ENCODE assay signal across 8 mouse cellular contexts in genomic region chr6:109150023-109150911, GRCm38 (mm10).
A peak's percentile ranks its signal among the peaks of the same experiment; 100 is the strongest.
DNase-seq lines count a peak whose midpoint lies in the region; ATAC-seq lines count a peak whose summit lies in the region.
"Had no signal": no experiment of that assay in that cellular context is flagged by ENCODE, and none has a peak within 500 bp of the region (broad histone marks: within the 10 kb centered on the region; RNA-seq: fewer than 3 reads in every experiment).

No protein-coding gene starts in this region.

- H3K4me3 ChIP-seq in forebrain, embryonic 15.5 days = peak overlapping the region; percentile 25
- H3K4me3 ChIP-seq in hindbrain, embryonic 16.5 days (ENCODE audit: low read length) = peak overlapping the region; percentile 5; the same call in 1 of the 2 replicates
- H3K4me3 ChIP-seq: megakaryocyte, embryonic 14.5 days had no signal

- no peaks in the 10 kb centered on the region for H3K36me3 ChIP-seq in forebrain, embryonic 15.5 days
- no peaks in the 10 kb centered on the region for H3K36me3 ChIP-seq in hindbrain, embryonic 16.5 days (ENCODE audit: control insufficient read depth, insufficient read depth, low read length)

- peak overlapping the region; percentile 33 for H3K4me2 ChIP-seq in forebrain, embryonic 15.5 days (replicated peaks)
- H3K4me2 ChIP-seq in hindbrain, embryonic 16.5 days (ENCODE audit: low read length) = peak overlapping the region; percentile 25

- 47% methylated on average over 22 of the region's 22 CpGs for WGBS in forebrain, embryonic 15.5 days
- WGBS in hindbrain, embryonic 16.5 days = 30% methylated on average over 22 of the region's 22 CpGs

- peak; percentile 67 for DNase-seq in WW6 (ENCODE audit: low read depth, low spot score)
- DNase-seq in cerebellum, adult 11-12 months = peak; percentile 28
- peak; percentile 80 to 95 for DNase-seq in layer of hippocampus, postnatal 25 days (ENCODE audit: extremely low spot score in 1 of 2, low spot score in 1 of 2)
- peak; percentile 35 to 66 for DNase-seq in lung, postnatal 4 days
- peak; percentile 94 for DNase-seq in right cerebral cortex, postnatal 14 days

- no peaks in the 10 kb centered on the region for H3K9me3 ChIP-seq in forebrain, embryonic 15.5 days
- no peaks in the 10 kb centered on the region for H3K9me3 ChIP-seq in hindbrain, embryonic 16.5 days (ENCODE audit: control insufficient read depth, low read length)
- H3K9me3 ChIP-seq: megakaryocyte, embryonic 14.5 days had no signal

- H3K27me3 ChIP-seq in forebrain, embryonic 15.5 days = no peaks in the 10 kb centered on the region
- no peaks in the 10 kb centered on the region for H3K27me3 ChIP-seq in hindbrain, embryonic 16.5 days (replicated peaks; ENCODE audit: control insufficient read depth, insufficient read depth, low read length)
- H3K27me3 ChIP-seq: megakaryocyte, embryonic 14.5 days had no signal

- peaks cover 8% of the 10 kb centered on the region; the same call in 1 of the 2 replicates for H3K4me1 ChIP-seq in forebrain, embryonic 15.5 days
- H3K4me1 ChIP-seq in hindbrain, embryonic 16.5 days (ENCODE audit: control insufficient read depth, insufficient read depth, low read depth, low read length) = no peaks in the 10 kb centered on the region

- H3K27ac ChIP-seq in forebrain, embryonic 15.5 days (replicated peaks) = 0 out of 2 replicates have a peak overlapping the region, but pooled peaks have one; percentile 50
- peak overlapping the region; percentile 46 for H3K27ac ChIP-seq in hindbrain, embryonic 16.5 days (ENCODE audit: low read depth, low read length)

- H3K9ac ChIP-seq in forebrain, embryonic 15.5 days (replicated peaks) = no peak overlapping the region
- H3K9ac ChIP-seq in hindbrain, embryonic 16.5 days (ENCODE audit: low read depth, low read length) = no peak overlapping the region

- peak; percentile 95 for ATAC-seq in forebrain, embryonic 15.5 days (replicated peaks)
- peak; percentile 94 for ATAC-seq in hindbrain, embryonic 16.5 days

Comparison
In these comparisons a context has a peak if more than half of its experiments do, and no peak if none do; other contexts are left out.
1. Peak in every context shown above with its lines: DNase-seq, ATAC-seq, H3K4me3 ChIP-seq and H3K27ac ChIP-seq.
2. DNase-seq: peak in every context shown above with its lines; median percentile 94 in right cerebral cortex, postnatal 14 days; 88 in layer of hippocampus, postnatal 25 days; 67 in WW6; 50 in lung, postnatal 4 days; 28 in cerebellum, adult 11-12 months.